Mouse (Mus musculus) kidney, adult 8-10 months (tissue): ENCODE measurements around the gene Slamf7.

Source experiments
- DNase-seq, 2 experiments: peaks; one replicate each; pipeline ENCODE4 v3.0.0; 2022

Slamf7 gene

GRCm38 (mm10) chr1:171635696-171636095 is 17.1 kb downstream of the Slamf7 start:
- no peak for DNase-seq

GRCm38 (mm10) chr1:171631447-171631846 is 21.4 kb downstream of the Slamf7 start:
- no peak for DNase-seq

GRCm38 (mm10) chr1:171630912-171631311 is 21.9 kb downstream of the Slamf7 start:
- no peak for DNase-seq

DNA sequence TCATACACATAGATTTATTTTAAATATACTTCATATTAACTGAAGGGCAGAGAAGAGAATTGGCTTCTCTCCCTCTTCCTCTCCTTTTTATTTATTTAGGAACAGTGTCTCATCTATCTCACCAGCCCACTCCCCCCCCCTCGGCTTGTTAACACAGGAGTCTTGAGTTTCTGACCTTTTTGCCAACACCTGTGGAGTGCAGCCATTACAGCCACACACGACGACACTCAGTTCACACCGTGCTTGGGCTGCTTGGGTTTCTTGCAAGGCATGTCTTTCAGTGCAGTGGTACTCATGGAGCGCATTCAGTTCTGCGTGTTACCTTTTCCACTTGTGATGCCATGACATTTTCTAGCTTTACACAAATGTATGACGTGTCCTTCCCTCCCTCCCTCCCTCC is 22.8 kb downstream of the Slamf7 start:
- no peak for DNase-seq

GRCm38 (mm10) chr1:171629168-171629567 is 23.7 kb downstream of the Slamf7 start:
- DNase-seq: no peak

DNA sequence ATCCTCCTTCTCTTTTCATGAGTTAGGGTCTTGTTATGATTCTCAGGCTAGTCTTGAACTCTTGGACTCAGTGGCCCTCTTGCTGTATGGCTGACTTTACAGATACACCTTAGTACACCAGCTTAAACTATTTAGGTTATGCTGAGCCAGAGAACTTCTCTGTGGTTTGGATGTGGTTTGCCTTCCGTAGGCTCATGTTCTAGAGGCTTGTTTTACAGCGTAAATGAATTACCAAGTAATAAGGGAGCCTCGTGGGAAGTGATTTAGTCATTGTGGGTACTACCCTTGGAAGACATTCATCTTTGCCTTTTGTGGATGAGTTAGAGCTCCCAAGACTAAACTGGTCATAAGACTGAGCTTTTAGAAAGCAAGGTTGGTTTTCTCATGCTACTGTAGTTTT is 25.0 kb downstream of the Slamf7 start:
- no peak for DNase-seq

- no peak for DNase-seq
Measured at GRCm38 (mm10) chr1:171620091-171620490, 32.7 kb downstream of the Slamf7 start.

- DNase-seq: no peak
Measured at GRCm38 (mm10) chr1:171619645-171620044, 33.2 kb downstream of the Slamf7 start.

- DNase-seq: no peak
Measured at GRCm38 (mm10) chr1:171619001-171619400, 33.8 kb downstream of the Slamf7 start.

DNA sequence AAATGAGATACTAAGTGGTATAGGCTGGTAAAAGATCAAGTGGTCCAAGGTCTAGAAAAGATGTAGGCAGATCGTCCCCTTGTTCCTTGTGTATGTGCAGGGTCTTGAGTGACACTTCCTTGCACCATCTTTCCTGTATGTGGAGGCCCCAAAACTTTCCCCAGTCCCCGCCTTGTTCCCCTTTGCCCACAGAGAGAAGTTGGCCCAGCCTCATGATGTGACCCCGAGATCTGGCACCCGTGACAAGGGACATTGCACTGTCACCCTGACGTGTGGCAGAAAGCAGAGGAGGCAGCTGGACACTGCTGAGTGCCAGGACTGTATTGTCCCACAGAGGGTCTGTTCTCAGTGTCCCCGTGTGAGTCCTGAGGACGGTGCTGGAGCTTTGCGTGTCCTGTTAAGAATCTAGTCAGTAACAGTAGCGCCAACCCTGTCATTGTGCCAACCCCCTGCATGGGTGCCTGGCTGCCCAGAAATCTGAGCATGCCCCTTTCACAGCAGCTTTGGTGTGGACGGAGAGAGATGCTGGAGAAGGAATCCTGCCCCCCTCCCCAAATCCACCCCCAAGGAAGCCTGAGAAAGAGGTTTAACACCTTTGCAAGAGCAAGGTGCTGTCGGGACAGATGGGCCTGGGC is 35.8 kb downstream of the Slamf7 start:
- DNase-seq: no peak

GRCm38 (mm10) chr1:171613962-171614361 is 38.9 kb downstream of the Slamf7 start:
- DNase-seq: no peak

- no peak for DNase-seq
Measured at GRCm38 (mm10) chr1:171610781-171611180, 42.1 kb downstream of the Slamf7 start.

DNA sequence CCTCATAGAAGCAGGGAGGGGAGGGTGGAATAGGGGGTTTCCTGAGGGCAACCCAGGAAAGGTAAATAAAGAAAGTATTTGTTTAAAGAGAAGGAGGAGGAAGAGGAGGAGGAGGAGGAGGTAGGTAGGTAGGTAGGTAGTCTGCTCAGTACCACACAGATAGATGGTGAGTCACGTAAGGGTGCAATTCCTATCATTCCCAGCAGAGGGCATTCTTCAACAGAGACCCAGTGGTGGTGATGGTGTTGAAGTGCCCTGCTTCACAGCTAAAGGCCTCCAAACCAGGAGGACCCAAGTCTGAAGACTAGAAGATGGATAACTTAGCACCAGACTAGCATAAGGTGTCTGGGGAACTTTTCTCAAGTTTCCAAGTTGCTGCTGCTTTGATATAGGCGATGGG is 42.8 kb downstream of the Slamf7 start:
- DNase-seq: no peak

GRCm38 (mm10) chr1:171607176-171607575 is 45.7 kb downstream of the Slamf7 start, which contains the start of gene Ly9:
TSS of gene Ly9 (minus strand) at chr1:171607410.
- no peak for DNase-seq

- DNase-seq: no peak
Measured at GRCm38 (mm10) chr1:171606656-171607055, 46.2 kb downstream of the Slamf7 start.

DNA sequence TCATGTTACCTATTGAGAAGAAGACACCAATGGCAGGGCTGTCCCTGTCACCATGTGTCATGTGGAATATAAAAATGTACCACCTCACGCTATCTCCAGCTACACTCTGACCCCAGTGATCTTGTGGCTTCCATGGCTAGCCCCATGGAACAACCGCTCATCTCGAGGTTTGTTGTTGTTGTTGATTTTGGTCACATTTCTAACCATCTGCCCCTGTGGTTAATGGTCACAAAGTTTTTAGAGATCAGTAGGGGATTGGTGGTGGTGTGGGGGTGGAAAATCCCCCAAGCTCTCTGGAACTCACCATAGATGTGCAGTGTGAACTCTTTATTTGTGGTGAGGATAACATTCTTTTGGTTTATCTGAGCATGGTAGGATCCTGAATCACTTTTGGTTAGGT is 48.1 kb downstream of the Slamf7 start:
- no peak for DNase-seq

DNA sequence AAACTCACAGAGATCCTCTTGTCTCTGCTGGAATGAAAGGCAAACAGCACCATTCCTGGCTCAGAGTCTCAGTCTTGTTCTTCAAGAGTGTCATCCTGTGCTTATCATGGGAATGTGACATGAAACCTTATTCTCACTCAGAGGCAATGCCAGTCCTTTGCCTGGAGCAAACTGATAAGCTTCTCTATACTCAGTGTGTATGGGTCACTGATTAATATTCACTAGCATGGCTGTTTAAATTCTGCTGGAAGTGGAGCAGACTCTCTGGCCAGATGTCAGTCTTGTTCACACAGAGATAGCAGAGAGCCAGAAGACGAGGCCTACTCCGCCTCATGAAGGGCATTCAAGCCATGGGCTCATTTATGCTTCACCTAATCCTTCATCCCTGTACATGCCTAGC is 68.3 kb downstream of the Slamf7 start:
- no peak for DNase-seq
